Mouse (Mus musculus) bone marrow, adult 2 months (tissue): ENCODE measurements around the gene Mylk.

ENCODE experiments used
- CTCF ChIP-seq: fragments of 200-500 bp; IDR thresholded peaks from 2 replicates; pipeline ENCODE4 v1.5.1; 2011; ENCODE audit warnings: low read length, control low read depth; ENCODE audit not compliant: control insufficient read depth, insufficient read depth
- POLR2A ChIP-seq: fragments of 200-500 bp; IDR thresholded peaks from 2 replicates; pipeline ENCODE4 v1.6.1; 2011; ENCODE audit warnings: low read depth, mild to moderate bottlenecking, control low read depth, low read length, borderline replicate concordance; ENCODE audit not compliant: control insufficient read depth

DNA sequence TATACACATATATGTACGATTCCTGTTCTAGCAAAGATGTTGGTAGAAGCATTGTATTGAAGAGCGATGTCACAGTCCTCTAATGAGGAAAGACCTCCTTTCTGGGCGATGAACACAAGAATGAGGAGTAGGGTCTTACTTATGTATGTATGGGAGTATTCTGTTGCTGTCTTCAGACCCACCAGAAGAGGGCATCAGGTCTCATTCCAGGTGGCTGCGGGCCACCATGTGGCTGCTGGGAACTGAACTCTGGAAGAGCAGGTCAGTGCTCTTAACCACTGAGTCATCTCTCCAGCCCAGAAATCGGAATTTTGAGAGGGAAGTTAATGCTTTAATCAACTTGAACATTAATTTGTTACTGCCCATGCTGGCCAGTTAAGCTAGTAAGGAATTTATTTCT lies 279.3 kb downstream of the Mylk start:
- TF ChIP-seq POLR2A (no peak), CTCF (0 out of 2 replicates have a peak, but pooled peaks have one; percentile 15)
